Mouse (Mus musculus): ENCODE data around the gene Fam71a.

- no peak for TF ChIP-seq POLR2A (IDR thresholded peaks at IDR 0.05; ENCODE audit: control insufficient read depth, low read depth, low read length)
- no peak for TF ChIP-seq CTCF (IDR thresholded peaks at IDR 0.05; ENCODE audit: control insufficient read depth, insufficient read depth, insufficient replicate concordance, low read depth, low read length)
Observed at GRCm38 (mm10) chr1:191185761-191186385, 21.3 kb upstream of the Fam71a start.
